Mouse (Mus musculus): ENCODE results near the gene AC129217.1. TPM values are rescaled to one million over a fixed set of nuclear protein-coding genes. Genes with fewer than 3 reads are reported as not detected.
A peak's percentile ranks its signal among the peaks of the same experiment; 100 is the strongest.

Gene AC129217.1
- polyA plus RNA-seq (2012; rRNA removed) = not detected in 2 replicates

GRCm38 (mm10) chr19:8829660-8830059 is at the start of gene AC129217.1:
AC129217.1 (plus strand) TSS chr19:8829773.
- 74% methylated on average over 8 of the region's 8 CpGs for WGBS
- TF ChIP-seq POLR2A (IDR thresholded peaks at IDR 0.05; ENCODE audit: borderline replicate concordance, extremely low read depth, low read depth, low read length) = no peak
- TF ChIP-seq CTCF (IDR thresholded peaks at IDR 0.05; ENCODE audit: insufficient read depth, low read length) = no peak
- Histone ChIP-seq H3K4me3 (replicated peaks; ENCODE audit: extremely low read depth, low read depth, low read length) (no peak within 1 kb of the TSS), H3K4me1 (ENCODE audit: control insufficient read depth, insufficient read depth, low read length) (no peaks in the 10 kb centered on the region)
- no peak for DNase-seq

- Histone ChIP-seq H3K4me1 (ENCODE audit: control insufficient read depth, insufficient read depth, low read length) (no peaks in the 10 kb centered on the region), H3K4me3 (replicated peaks; ENCODE audit: extremely low read depth, low read depth, low read length) (peak within 1 kb of the TSS; percentile 71)
- WGBS = under 1% methylated on average over 32 of the region's 32 CpGs
- TF ChIP-seq CTCF (IDR thresholded peaks at IDR 0.05; ENCODE audit: insufficient read depth, low read length) (peak; percentile 40; the same call in 1 of the 2 replicates), POLR2A (IDR thresholded peaks at IDR 0.05; ENCODE audit: borderline replicate concordance, extremely low read depth, low read depth, low read length) (no peak)
- DNase-seq = peak; percentile 88
These were observed 43.4 kb upstream of the AC129217.1 start, which contains the start of gene Taf6l for GRCm38 (mm10) chr19:8786008-8786781. Taf6l (minus strand) TSS chr19:8786417.

GRCm38 (mm10) chr19:8788521-8788920 is 41.1 kb upstream of the AC129217.1 start:
- no peak for TF ChIP-seq POLR2A (IDR thresholded peaks at IDR 0.05; ENCODE audit: borderline replicate concordance, extremely low read depth, low read depth, low read length)
- TF ChIP-seq CTCF (IDR thresholded peaks at IDR 0.05; ENCODE audit: insufficient read depth, low read length) = no peak
- H3K4me1 ChIP-seq (ENCODE audit: control insufficient read depth, insufficient read depth, low read length) = no peaks in the 10 kb centered on the region
- no peak for DNase-seq
- 45% methylated on average over 3 of the region's 3 CpGs for WGBS
- H3K4me3 ChIP-seq (replicated peaks; ENCODE audit: extremely low read depth, low read depth, low read length) = no peak overlapping the region

- H3K4me1 ChIP-seq (ENCODE audit: control insufficient read depth, insufficient read depth, low read length) = no peaks in the 10 kb centered on the region
- 50% methylated on average over 1 of the region's 1 CpGs for WGBS
- no peak overlapping the region for H3K4me3 ChIP-seq (replicated peaks; ENCODE audit: extremely low read depth, low read depth, low read length)
- no peak for DNase-seq
- TF ChIP-seq POLR2A (IDR thresholded peaks at IDR 0.05; ENCODE audit: borderline replicate concordance, extremely low read depth, low read depth, low read length) = no peak
- no peak for TF ChIP-seq CTCF (IDR thresholded peaks at IDR 0.05; ENCODE audit: insufficient read depth, low read length)
These were observed 40.4 kb upstream of the AC129217.1 start for GRCm38 (mm10) chr19:8789171-8789570.

- no peak for DNase-seq
- no peaks in the 10 kb centered on the region for H3K4me1 ChIP-seq (ENCODE audit: control insufficient read depth, insufficient read depth, low read length)
- 69% methylated on average over 7 of the region's 7 CpGs for WGBS
- H3K4me3 ChIP-seq (replicated peaks; ENCODE audit: extremely low read depth, low read depth, low read length) = no peak overlapping the region
- TF ChIP-seq CTCF (IDR thresholded peaks at IDR 0.05; ENCODE audit: insufficient read depth, low read length) (no peak), POLR2A (IDR thresholded peaks at IDR 0.05; ENCODE audit: borderline replicate concordance, extremely low read depth, low read depth, low read length) (no peak)
These were observed 39.4 kb upstream of the AC129217.1 start for GRCm38 (mm10) chr19:8790171-8790570.

- DNase-seq = peak; percentile 86
- WGBS = under 1% methylated on average over 25 of the region's 25 CpGs
- TF ChIP-seq CTCF (IDR thresholded peaks at IDR 0.05; ENCODE audit: insufficient read depth, low read length) = no peak
- peak; percentile 84; the same call in 1 of the 2 replicates for TF ChIP-seq POLR2A (IDR thresholded peaks at IDR 0.05; ENCODE audit: borderline replicate concordance, extremely low read depth, low read depth, low read length)
These were observed 31.2 kb upstream of the AC129217.1 start, which contains the start of gene Polr2g for GRCm38 (mm10) chr19:8798264-8798946. Polr2g (minus strand) TSS chr19:8798577.

GRCm38 (mm10) chr19:8798947-8799315 is 30.6 kb upstream of the AC129217.1 start:
- Histone ChIP-seq H3K4me1 (ENCODE audit: control insufficient read depth, insufficient read depth, low read length) (peaks cover 5% of the 10 kb centered on the region; the same call in 1 of the 2 replicates), H3K4me3 (replicated peaks; ENCODE audit: extremely low read depth, low read depth, low read length) (no peak overlapping the region)
- TF ChIP-seq CTCF (IDR thresholded peaks at IDR 0.05; ENCODE audit: insufficient read depth, low read length) (no peak), POLR2A (IDR thresholded peaks at IDR 0.05; ENCODE audit: borderline replicate concordance, extremely low read depth, low read depth, low read length) (no peak)
- no peak for DNase-seq

More at GRCm38 (mm10) chr19:8798264-8798946, 31.2 kb upstream of the AC129217.1 start, which contains the start of gene Polr2g:
- H3K4me3 ChIP-seq (replicated peaks; ENCODE audit: extremely low read depth, low read depth, low read length) = peak within 1 kb of the TSS; percentile 82
- H3K4me1 ChIP-seq (ENCODE audit: control insufficient read depth, insufficient read depth, low read length) = peaks cover 5% of the 10 kb centered on the region; the same call in 1 of the 2 replicates

- Histone ChIP-seq H3K4me1 (ENCODE audit: control insufficient read depth, insufficient read depth, low read length) (peaks cover 5% of the 10 kb centered on the region; the same call in 1 of the 2 replicates), H3K4me3 (replicated peaks; ENCODE audit: extremely low read depth, low read depth, low read length) (peak within 1 kb of the TSS; percentile 84)
- peak; percentile 82; the same call in 1 of the 2 replicates for TF ChIP-seq POLR2A (IDR thresholded peaks at IDR 0.05; ENCODE audit: borderline replicate concordance, extremely low read depth, low read depth, low read length)
- no peak for TF ChIP-seq CTCF (IDR thresholded peaks at IDR 0.05; ENCODE audit: insufficient read depth, low read length)
- WGBS = under 1% methylated on average over 30 of the region's 30 CpGs
- peak; percentile 90 for DNase-seq
These were observed 27.3 kb upstream of the AC129217.1 start, which contains the start of gene Zbtb3 for GRCm38 (mm10) chr19:8802130-8802821. Zbtb3 (plus strand) TSS chr19:8802555.
